Mouse (Mus musculus) ES-E14 (cell line): Measurements from ENCODE around the gene Hist1h3e. TPM values are rescaled to one million over a fixed set of nuclear protein-coding genes. Genes with fewer than 3 reads are reported as not detected.

Experiments used
- DNase-seq: peaks from one replicate; pipeline ENCODE4 v3.0.0-alpha.2; 2013; ENCODE audit warnings: low read depth, low spot score
- H3K27ac ChIP-seq: 2 replicates; pipeline ENCODE4 v1.5.1; 2012; ENCODE audit warnings: low read depth, mild to moderate bottlenecking, low read length, moderate library complexity, mixed read lengths; ENCODE audit not compliant: poor library complexity, insufficient read depth, severe bottlenecking
- H3K36me3 ChIP-seq: 2 replicates; pipeline ENCODE4 v1.6.1; 2012; ENCODE audit warnings: mild to moderate bottlenecking, low read length, moderate library complexity, mixed read lengths; ENCODE audit not compliant: control insufficient read depth, poor library complexity, insufficient read depth, severe bottlenecking
- H3K4me1 ChIP-seq, 2 experiments: fragments of 150-350 bp in 1 of 2; sonication (generic) in 1 of 2; 2 replicates each; pipeline ENCODE4 v1.6.1; 2012; ENCODE audit warnings: low read length in 2 of 2, mild to moderate bottlenecking in 1 of 2, mixed read lengths in 1 of 2; ENCODE audit not compliant: control insufficient read depth in 2 of 2, insufficient read depth in 2 of 2, poor library complexity in 1 of 2
- H3K4me3 ChIP-seq, 2 experiments: fragments of 150-350 bp in 1 of 2; sonication (generic) in 1 of 2; 2 replicates each; pipeline ENCODE4 v1.5.1; 2012; ENCODE audit warnings: low read length in 2 of 2, low read depth in 1 of 2, mild to moderate bottlenecking in 1 of 2, mixed read lengths in 1 of 2; ENCODE audit not compliant: insufficient read depth in 1 of 2, poor library complexity in 1 of 2, severe bottlenecking in 1 of 2
- H3K9ac ChIP-seq: 2 replicates; pipeline ENCODE4 v1.6.1; 2012; ENCODE audit warnings: low read depth, mild to moderate bottlenecking, low read length, mixed read lengths; ENCODE audit not compliant: poor library complexity, insufficient read depth, severe bottlenecking
- H3K9me3 ChIP-seq: fragments of 150-350 bp; sonication (generic); 2 replicates; pipeline ENCODE4 v1.6.1; 2012; ENCODE audit warnings: low read depth, mild to moderate bottlenecking, low read length; ENCODE audit not compliant: control insufficient read depth, insufficient read depth
- CHD2 ChIP-seq: IDR thresholded peaks from 2 replicates; pipeline ENCODE4 v1.6.1; 2014; ENCODE audit warnings: mild to moderate bottlenecking, low read depth, low read length, inconsistent platforms
- HCFC1 ChIP-seq: IDR thresholded peaks from 2 replicates; pipeline ENCODE4 v1.6.1; 2012; ENCODE audit warnings: low read length, inconsistent platforms, borderline replicate concordance; ENCODE audit not compliant: insufficient read depth
- MAFK ChIP-seq: IDR thresholded peaks from 2 replicates; pipeline ENCODE4 v1.6.1; 2014; ENCODE audit warnings: mild to moderate bottlenecking, low read depth, low read length, inconsistent platforms; ENCODE audit not compliant: insufficient read depth
- ZC3H11A ChIP-seq: IDR thresholded peaks from 2 replicates; pipeline ENCODE4 v1.6.1; 2012; ENCODE audit warnings: low read depth, mild to moderate bottlenecking, inconsistent platforms, low read length, borderline replicate concordance
- ZNF384 ChIP-seq: IDR thresholded peaks from 2 replicates; pipeline ENCODE4 v1.6.1; 2012; ENCODE audit warnings: low read depth, low read length, inconsistent platforms
- in situ Hi-C, 2 experiments: fragments of 600-800 bp; cut with MboI; formaldehyde crosslinking; loops; one replicate each; pipeline ENCODE4 v1.15.1; 2025; ENCODE audit warnings: low sequenced_read_pairs in 2 of 2, inconsistent platforms in 1 of 2; ENCODE audit not compliant: unreplicated experiment in 2 of 2
- total RNA-seq: library from RNA; depleted of rRNA; stranded (reverse); fragments of 300-350 nt; gene quantifications from 2 replicates; pipeline ENCODE4 v1.2.3, GENCODE M21; 2012

Gene Hist1h3e
- total RNA-seq, 1 experiment: 864 TPM

DNA sequence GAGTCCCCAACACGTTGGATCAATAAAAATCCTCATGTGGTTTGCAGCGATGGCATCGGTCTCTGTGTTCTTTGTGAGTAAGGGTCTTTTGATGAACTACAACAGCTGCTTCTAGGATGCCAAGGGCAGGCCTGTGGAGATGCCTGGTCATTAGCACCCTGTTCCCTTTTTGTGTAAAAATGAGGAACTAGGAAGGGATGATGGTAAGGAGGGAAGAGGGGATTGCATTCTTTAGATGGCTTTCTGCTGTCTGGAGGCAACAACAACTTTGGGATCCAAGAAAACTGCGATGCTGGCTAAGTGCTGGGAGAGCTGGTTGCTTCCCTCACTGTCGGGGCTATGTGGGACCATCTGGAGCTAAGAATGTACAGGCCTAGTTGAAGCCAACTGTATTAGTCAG, 23.9 kb downstream of the Hist1h3e start:
- no peaks in the 10 kb centered on the region for H3K4me1 ChIP-seq
- TF ChIP-seq ZNF384 (no peak), HCFC1 (no peak), CHD2 (no peak), MAFK (no peak), ZC3H11A (no peak)
- H3K9me3 ChIP-seq: no peaks in the 10 kb centered on the region
- in situ Hi-C loops: loop anchor here in 1 of 2 experiments (25.0 kb wide), 1 partner anchor 1501 kb away; the partner anchor contains the start of genes Hist1h2ag, Hist1h2ah, Hist1h2bj and Hist1h2bk
- H3K9ac ChIP-seq: peak overlapping the region; percentile 51; the same call in 1 of the 2 replicates
- H3K4me3 ChIP-seq: peak overlapping the region in 1 of 2 experiments; percentile 28; a peak in 1 of 4 replicates
- no peak overlapping the region for H3K27ac ChIP-seq
- H3K36me3 ChIP-seq: no peaks in the 10 kb centered on the region
- DNase-seq: no peak

DNA sequence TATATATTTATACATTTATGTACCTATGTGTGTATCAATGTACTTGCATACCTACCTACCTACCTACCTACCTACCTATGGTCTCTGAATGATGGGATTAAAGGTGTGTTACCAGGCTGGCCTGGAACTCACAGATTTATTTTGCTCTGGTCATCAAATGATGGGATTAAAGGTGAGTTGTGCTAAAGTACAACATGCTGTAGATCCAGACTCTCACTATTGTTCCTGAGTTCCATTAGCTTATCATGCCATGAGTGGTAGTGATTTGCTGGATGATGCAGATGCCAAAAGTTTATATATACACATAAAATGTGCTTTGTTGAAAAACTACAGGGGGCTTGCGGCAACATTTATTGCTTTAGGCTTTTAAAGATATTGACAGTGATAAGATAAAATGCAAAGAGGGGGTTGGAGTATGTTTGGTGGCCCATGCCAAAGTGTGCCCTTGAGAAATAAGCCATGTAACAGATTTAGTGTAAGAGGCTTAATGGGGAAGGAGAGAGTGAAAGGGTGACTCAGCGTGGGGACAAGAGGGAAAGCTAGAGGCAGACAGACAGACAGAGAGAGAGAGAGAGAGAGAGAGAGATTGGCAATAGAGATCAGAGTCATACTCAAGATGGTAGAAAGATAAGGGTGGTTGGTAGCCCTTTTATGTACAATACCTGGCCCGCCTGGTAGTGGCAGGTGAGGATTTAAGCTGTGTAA, 25.0 kb downstream of the Hist1h3e start:
- DNase-seq: no peak
- H3K27ac ChIP-seq: no peak overlapping the region; the same call in 1 of the 2 replicates
- no peaks in the 10 kb centered on the region for H3K9me3 ChIP-seq
- H3K4me1 ChIP-seq: no peaks in the 10 kb centered on the region
- no peaks in the 10 kb centered on the region for H3K36me3 ChIP-seq
- peak overlapping the region; percentile 19 to 64; a peak in 2 of 4 replicates for H3K4me3 ChIP-seq
- in situ Hi-C loops: loop anchor here in 1 of 2 experiments (25.0 kb wide), 1 partner anchor 1500 kb away; the partner anchor contains the start of genes Hist1h2ag, Hist1h2ah, Hist1h2bj and Hist1h2bk
- H3K9ac ChIP-seq: no peak overlapping the region; the same call in 1 of the 2 replicates
- TF ChIP-seq MAFK: no peak
- no peak for TF ChIP-seq ZC3H11A
- no peak for TF ChIP-seq HCFC1
- no peak for TF ChIP-seq CHD2
- TF ChIP-seq ZNF384: no peak

DNA sequence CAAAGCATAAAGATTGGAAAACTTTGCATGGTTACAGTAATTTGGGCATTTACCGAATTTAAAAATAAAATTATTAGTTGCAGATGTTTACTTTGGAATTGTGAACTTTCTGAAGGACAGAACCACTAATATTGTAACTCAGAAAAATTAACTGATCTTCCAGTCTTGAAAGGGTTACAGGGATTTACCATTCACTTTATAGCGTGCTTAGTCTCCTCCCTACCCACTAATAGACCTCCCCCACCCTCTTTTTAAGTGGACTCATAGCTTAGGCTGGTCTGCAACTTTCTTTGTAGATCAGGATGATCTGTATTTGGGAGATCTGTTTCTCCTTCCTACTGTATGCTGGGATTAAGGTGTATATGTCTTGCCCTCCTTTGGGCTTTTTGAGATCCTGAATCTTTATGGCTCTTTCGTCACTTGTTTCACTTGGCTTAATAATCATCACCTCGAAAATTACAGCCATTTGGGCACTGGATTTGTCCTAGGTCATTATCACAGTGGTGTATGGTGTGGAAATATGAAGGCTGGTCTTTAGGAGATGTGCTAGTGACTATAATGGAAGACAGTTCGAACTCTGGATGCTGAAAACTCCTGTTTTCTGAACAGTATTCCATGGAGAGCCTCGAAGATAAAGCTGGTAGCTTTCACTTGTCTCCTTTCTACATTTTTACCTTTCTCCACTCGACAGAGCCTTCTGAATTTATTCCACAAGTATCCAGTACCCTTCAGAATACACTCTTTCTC, 25.9 kb downstream of the Hist1h3e start:
- TF ChIP-seq ZNF384 (no peak), ZC3H11A (no peak), CHD2 (no peak), HCFC1 (no peak), MAFK (no peak)
- Histone ChIP-seq H3K4me3 (peak overlapping the region; percentile 64 to 79), H3K27ac (peak overlapping the region; percentile 87; the same call in 1 of the 2 replicates), H3K36me3 (no peaks in the 10 kb centered on the region), H3K4me1 (peaks cover 0 to 2% of the 10 kb centered on the region in 2 experiments; a peak in 1 of 4 replicates), H3K9ac (peak overlapping the region; percentile 60; the same call in 1 of the 2 replicates), H3K9me3 (no peaks in the 10 kb centered on the region)
- DNase-seq: no peak
- in situ Hi-C loops: loop anchor here in 1 of 2 experiments (25.0 kb wide), 1 partner anchor 1499 kb away; the partner anchor contains the start of genes Hist1h2ag, Hist1h2ah, Hist1h2bj and Hist1h2bk
